Mouse (Mus musculus) olfactory bulb, adult 2 months (tissue): ENCODE data around the gene Areg.

Experiments
- CTCF ChIP-seq: fragments of 200-500 bp; IDR thresholded peaks from 2 replicates; pipeline ENCODE4 v1.5.1; 2012; ENCODE audit warnings: low read depth, mild to moderate bottlenecking, low read length, moderate library complexity; ENCODE audit not compliant: insufficient read depth
- POLR2A ChIP-seq: fragments of 200-500 bp; IDR thresholded peaks from 2 replicates; pipeline ENCODE4 v1.6.1; 2012; ENCODE audit warnings: mild to moderate bottlenecking, low read depth, low read length, moderate library complexity; ENCODE audit not compliant: insufficient read depth

DNA sequence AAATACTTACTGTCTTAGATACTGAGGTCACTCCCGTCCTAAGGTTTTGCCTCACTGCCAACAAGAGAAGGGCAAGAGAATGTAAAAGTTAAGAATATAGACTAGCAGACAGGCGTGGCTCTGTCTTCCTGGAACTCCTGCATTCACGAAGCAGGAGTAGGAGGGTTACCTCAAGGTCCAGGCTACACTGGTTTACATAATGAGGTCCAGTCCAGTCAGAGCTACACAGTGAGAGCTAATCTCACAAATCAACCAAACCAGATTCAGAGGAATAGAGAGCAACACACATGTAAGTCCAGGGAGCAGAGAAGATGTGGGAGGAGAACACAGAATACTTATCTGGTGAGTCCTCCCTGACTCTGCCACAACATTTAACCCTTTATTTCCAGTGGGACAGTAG lies 55.2 kb downstream of the Areg start:
- TF ChIP-seq CTCF (no peak), POLR2A (no peak)
